Mouse (Mus musculus) heart, postnatal 36 days (tissue): ENCODE data around the gene Rmi2. TPM values are rescaled to one million over a fixed set of nuclear protein-coding genes. Genes with fewer than 3 reads are reported as not detected.
"Not testable (repeated sequence)": the region's sequence is repeated elsewhere in the genome, so short reads cannot be mapped to it uniquely, and the experiment has no call there.

Experiments
- DNase-seq, 2 experiments: peaks; one replicate each; pipeline ENCODE4 v3.0.0; 2021 to 2022
- intact Hi-C: fragments of 180-260 bp; cut with DNase I; formaldehyde crosslinking; loops from one replicate; pipeline ENCODE4 v1.15.1; 2025
- total RNA-seq, 2 experiments: library from RNA; stranded (reverse); gene quantifications; 2 replicates each; pipeline ENCODE4 v1.2.3; 2021

Gene Rmi2
- total RNA-seq, 2 experiments from 2014 or later: 0.41 to 0.61 TPM

DNA sequence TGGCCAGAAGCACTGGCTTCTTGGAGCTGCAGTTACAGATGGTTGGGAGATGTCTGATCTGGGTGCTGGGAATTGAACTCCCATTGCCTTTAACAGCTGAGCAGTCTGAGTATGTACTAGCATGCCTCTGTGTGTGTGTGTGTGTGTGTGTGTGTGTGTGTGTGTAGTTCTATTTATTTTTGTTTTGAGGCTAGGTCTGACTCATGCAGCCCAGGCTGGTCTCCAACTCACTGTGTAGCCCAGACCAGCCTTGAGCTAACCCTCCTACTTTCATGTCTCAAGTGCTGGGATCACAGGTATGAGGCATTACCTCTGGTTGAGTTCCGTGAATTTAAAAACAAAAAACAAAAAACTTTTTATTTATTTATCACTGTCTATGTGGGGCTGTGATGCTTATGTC is 10.3 kb upstream of the Rmi2 start:
- intact Hi-C loops: no loop called here
- no peak for DNase-seq

DNA sequence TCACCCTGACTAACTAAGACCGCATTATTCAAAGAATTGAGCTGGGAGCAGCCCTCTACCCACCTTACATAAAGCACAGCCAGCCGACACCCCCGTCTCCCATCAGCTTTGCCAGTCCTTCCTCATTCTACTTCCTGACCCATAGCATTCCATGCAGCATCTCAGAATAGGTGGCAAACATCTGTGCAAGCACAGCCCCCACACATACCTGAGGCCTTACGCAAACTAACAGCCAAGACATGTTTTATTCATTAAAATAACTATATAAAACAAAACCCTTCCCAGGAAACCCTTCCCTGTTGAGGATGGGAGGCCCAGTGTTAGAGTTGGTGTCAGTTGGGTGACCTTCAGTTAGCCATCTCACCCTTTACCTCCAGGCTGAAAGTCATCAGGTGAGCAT is 9.0 kb upstream of the Rmi2 start:
- no peak for DNase-seq
- intact Hi-C loops: no loop called here

DNA sequence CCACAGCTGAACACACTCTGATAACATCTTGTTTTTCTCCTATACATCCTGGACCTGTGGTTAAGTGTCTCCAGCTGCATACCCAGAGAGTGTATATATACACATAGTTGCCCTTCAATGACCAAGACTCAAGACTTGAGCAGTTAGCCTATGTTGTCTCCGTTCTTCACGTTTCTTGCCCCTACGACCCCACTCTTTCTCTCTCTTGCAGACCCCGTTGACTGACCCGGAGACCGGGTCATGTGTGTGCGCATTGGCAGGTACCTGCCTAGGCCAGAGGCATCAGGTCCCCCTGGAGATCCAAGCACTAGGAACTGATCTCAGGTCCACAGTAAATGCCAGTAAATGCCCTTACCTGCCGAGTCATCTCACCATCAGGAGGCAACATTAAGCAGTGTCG is 7.6 kb upstream of the Rmi2 start:
- intact Hi-C loops: no loop called here
- DNase-seq: no peak

DNA sequence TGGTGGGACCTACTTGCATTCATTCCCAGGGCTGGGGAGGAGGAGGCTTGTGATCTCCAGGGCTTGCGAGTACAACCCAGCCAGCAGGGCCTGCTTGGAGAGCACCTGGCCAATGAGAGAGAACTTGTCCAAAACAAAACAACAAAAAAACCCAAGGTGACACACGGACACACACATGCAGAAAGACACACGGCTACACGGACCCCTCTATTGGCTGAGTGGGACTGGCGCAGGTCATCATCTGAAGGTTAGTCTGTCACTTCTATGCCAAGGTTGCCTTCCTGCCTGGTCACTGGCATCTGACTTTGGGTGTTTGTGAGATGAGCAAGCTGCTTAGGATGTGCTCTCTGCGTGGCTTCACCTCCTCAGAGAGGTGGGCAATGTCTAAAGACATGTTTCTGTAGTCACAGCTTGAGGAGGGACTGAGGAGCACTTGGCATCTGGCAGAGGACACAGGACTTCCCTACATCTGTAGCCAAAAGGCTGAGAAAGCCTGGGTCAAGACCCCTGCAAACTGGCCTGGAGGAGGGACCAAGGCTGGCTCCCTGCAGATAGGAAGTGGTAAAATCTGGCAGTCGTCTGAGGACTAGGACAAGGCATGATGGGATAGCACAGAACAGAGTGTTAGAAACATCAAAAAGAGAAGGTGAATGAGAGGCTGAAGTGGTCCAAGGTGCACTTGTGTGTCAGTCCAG is 6.9 kb upstream of the Rmi2 start:
- no peak for DNase-seq
- intact Hi-C loops: no loop called here

DNA sequence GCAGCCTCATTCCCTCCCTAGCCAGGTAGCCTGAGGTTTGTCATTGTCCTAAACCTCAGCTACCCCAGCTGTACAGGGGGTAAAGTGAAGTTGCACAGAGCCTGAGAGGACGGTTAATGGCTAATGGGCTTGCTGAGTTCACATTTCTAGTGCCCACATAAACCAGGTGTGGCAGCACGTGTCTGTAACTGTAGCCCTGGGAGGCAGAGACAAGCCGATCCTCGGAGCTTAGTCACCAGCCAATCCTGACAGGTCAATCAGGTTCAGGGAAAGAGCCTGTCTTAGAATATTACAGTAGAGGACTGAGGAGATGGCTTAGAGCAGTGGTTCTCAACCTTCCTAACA is 6.4 kb upstream of the Rmi2 start:
- intact Hi-C loops: no loop called here
- DNase-seq: no peak

DNA sequence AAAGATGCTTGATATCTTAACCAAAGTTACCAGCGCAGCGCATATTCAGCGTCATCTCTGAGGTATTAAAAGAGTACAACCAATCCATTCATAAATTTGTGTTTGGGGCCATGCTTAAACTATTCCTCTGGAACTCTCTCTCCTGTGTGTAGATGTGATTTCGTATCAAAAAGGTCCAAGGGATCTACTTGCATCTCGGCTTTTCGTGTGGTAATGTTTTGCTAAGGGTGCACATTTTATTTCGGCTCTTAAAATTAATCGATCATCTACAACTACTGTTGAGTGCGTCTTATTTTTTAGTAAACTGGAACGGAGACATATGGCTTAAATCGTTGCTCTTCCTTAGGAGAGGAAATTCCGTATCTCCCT is 333 bp upstream of the Rmi2 start:
- DNase-seq: no peak
- intact Hi-C loops: no loop called here

DNA sequence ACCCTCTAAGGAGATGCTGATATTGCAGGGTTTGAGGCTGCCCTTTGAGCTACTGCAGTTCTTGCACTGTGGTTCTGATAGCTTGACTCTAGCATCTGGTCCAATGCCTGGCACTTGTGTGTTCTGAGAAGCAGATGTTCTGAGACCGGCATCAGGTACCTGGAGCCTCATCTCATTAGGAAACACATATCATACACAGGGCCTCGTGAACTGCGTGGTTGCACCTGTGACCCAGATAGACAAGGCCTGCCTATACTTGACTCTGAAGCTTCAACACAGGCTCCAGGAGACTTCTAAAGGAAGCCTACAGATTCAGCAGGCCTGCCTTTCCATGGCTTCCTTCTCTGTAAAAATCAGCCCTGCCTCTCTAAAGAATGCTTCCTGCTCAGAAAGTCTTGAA is 1.5 kb downstream of the Rmi2 start:
- intact Hi-C loops: no loop called here
- no peak for DNase-seq

DNA sequence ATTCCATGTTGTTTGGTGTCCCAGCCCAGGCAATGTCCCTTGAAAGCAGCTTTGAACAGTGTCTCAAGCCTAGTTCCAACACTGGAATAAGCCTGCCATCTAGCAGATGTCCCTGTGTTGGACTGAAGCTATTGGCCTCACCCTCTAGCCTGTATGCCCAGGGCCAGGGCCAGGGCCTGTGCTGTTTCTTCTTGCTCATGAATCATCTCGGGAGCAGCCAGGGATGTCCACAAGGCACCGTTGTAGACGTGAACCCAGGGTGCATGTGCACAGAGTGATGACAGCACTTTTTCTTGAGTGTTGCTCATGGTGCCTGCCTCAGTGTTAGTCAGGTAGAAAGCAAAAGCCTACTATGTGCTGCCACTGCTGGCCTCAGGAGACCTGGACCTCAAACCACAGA is 2.4 kb downstream of the Rmi2 start:
- intact Hi-C loops: no loop called here

DNA sequence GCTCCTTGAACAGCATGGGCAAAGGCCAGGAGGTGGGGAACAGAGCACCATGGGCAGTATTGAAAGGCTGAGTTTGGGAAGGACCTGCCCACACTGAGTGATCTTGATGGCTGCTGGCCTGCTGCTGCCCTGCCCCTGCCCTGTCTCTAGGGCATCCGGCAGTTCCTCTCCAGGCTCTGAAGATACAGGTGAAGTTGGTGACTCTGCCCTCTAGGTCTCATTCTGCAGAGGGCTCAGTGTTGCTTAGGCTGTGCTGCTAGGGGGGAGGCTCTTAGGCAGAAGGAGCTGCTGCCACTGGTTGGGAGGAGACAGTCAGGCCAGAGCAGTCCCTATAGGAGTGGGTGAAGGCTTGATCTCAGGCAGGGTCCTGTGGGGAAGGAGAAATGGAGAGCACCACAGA is 3.0 kb downstream of the Rmi2 start:
- intact Hi-C loops: no loop called here
- DNase-seq: no peak

More for the DNA sequence above, 2.4 kb downstream of the Rmi2 start:
- DNase-seq: no peak

DNA sequence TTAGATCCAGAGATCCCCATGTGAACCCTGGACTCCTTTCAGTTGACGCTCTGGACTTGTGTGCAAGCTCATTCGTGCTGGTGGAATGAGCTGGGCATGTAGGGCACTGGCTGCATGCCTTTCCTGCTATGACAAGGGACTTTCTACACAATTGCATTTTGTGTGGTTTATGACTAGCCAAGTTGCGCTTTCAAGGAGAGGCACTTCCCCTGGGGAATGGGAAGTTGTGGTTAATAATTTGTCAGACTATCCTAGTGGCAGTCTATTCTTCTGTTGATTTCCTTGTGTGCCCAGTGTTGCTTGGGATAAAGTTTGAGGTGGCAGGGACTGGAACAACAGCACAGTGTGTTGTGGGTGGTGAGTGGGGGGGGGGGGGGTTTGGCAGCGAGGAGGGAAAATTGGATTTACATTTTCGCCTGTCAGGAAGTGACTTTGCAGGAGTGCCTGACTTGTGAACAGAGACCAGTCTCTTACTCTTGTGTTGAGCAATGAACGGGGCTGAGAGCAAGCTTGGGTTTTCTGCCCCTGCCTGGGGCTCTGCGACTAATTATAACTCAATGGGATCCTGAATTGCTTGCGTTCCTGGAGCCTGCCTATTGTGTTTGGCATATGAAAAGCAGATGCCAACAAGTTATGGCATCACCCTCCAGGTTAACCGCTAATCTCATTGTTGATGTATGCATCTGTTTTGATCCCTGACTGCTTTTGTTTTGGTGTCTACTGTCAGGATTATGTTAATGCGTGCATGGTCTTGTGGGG is 3.8 kb downstream of the Rmi2 start:
- no peak for DNase-seq
- intact Hi-C loops: no loop called here

DNA sequence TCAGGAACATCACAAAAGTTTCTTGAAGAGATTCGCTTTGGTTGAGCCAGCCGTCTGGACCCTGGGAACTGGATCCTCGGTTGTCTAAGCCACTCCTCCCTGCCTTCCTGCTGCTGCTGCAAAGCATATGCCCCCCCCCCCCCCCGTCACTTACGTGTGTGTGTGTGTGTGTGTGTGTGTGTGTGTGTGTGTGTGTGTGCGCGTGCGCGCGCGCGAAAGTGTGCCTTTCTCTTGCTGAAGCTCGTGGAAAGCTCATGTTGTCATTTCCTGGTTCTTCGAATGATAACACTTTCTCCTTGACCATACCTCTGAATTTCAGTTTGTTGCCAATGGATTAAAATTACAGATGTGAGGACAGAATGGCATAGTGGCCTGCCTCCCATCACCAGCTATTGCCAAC is 5.2 kb downstream of the Rmi2 start:
- intact Hi-C loops: no loop called here
- no peak for DNase-seq

DNA sequence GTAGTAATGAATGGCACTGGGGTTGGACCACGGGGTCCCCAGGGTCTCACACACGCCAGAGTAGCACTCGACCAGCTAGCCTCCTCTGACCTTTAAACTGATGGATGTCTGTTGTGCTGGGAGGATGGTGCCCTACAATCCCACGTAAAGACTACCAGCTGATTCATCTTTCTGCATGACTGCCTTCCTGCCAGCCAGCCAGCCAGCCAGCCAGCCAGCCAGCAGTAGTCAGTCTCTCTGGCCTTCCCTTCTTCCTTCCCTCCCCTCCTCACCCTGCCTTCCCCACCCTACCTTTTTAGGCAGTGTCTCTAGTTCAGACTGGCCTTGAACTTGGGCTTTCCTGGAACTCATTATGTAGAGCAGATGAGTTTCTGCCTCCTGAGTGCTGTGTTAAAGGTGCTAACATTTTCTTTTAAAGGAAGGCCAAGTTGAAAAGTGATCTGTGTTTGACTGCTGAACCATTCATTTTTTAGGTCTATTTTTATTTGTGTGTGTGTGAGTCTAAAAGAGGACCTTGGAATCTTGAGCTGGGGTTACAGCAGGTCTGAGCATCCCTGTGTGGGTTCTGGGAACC is 7.5 kb downstream of the Rmi2 start:
- no peak for DNase-seq
- intact Hi-C loops: no loop called here

DNA sequence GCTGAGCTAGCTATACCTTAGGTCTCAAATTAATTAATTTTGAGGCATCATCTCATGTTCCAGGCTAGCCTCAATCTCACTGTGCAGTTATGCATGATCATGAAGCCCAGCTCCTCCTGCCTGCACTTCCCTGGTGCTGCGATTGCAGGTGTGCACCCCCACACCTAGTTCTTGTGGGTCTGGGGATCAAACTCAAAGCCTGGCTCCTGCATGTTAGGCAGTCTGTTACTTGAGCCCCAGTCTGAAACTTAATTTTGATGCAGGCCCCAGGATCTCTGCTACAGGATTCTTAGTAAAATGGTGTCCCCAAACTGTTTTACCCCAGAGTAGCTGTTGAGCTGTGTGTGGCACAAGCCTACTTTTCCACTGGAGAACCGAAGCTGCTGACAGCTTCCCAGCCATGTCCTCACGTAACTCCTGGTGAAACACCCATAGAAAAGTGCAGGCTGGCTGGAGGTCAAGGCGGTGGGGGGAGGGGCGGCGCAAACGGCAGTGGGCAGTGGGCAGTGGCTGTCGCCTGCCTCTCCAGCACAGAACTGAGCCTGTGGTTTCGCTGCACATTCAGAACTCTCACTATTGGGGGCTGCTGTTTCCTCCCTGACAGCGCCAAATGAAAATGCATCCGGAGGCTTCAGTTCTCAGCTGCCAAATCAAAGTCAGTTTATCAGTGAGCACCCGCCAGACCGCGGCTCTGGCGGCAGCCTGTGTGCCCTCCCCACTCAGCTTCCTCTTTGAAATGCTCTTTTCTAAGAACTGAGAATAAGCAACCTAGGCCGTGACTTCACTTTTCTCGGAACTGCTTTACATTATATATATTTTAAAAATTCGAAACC is 8.8 kb downstream of the Rmi2 start:
- peak; percentile 41 to 49 for DNase-seq

DNA sequence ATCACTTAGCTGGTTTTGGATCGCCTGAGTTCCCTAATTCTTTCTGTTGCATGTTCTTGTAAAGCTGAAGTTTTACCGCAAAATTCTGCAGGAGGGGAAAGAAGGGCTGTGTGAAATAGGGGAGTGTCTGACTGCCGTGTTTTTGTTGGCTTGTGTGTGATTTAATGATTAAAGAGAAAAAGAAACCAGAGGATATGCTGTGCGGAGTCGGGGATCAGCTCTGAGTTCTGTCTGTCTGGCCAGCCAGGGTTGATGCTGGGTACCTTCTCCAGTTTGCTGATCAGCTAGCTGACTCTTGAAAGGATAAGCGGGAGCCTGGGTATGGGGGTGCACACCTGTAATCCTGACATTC is 9.4 kb downstream of the Rmi2 start:
- intact Hi-C loops: no loop called here
- no peak for DNase-seq

More for the DNA sequence above, 8.8 kb downstream of the Rmi2 start:
- intact Hi-C loops: no loop called here

DNA sequence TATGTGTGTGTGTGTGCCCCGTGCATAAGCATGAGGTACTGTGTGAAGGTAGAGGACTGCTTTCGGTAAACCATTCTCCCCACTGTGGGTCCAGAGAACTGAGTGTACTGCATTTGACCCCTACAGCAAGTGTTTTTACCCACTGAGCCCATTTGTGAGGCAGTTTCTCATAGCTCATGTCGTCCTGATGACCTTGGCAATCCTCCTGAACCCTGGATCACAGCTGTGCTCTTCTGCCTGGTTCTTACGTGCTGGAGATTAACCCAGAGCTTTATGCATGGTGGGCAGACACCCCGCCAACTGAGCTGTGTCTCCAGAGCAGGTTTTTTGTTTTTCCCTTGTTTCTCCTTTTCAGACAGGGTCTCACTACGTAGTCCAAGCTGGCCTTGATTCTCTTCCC is 11.1 kb downstream of the Rmi2 start:
- intact Hi-C loops: loop anchor here (1.0 to 2.0 kb wide), 2 partner anchors 61 to 206 kb away; partner anchors contain the start of gene Socs1
- DNase-seq: no peak

DNA sequence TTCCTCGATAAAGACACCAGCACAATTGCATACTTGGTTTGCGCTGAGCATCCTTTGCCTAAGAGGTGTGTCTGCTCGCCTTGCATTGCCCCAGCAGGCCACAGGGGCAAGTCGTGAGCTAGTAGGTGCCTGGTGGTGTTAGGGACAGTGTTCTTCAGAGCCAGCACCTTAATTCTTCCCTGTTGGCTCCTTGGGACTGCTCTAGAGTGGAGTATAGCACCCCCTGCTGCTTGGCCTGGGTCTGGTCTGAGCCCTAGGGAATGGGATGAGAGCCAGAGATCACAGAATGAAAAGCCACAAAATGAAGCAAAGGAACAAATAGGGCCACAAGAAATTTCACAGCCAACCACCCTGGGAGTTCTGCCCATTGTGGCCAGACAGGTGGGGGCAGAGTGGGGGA is 11.6 kb downstream of the Rmi2 start:
- intact Hi-C loops: loop anchor here (1.0 to 2.0 kb wide), 2 partner anchors 62 to 206 kb away; partner anchors contain the start of gene Socs1
- DNase-seq: peak; percentile 63 to 76

DNA sequence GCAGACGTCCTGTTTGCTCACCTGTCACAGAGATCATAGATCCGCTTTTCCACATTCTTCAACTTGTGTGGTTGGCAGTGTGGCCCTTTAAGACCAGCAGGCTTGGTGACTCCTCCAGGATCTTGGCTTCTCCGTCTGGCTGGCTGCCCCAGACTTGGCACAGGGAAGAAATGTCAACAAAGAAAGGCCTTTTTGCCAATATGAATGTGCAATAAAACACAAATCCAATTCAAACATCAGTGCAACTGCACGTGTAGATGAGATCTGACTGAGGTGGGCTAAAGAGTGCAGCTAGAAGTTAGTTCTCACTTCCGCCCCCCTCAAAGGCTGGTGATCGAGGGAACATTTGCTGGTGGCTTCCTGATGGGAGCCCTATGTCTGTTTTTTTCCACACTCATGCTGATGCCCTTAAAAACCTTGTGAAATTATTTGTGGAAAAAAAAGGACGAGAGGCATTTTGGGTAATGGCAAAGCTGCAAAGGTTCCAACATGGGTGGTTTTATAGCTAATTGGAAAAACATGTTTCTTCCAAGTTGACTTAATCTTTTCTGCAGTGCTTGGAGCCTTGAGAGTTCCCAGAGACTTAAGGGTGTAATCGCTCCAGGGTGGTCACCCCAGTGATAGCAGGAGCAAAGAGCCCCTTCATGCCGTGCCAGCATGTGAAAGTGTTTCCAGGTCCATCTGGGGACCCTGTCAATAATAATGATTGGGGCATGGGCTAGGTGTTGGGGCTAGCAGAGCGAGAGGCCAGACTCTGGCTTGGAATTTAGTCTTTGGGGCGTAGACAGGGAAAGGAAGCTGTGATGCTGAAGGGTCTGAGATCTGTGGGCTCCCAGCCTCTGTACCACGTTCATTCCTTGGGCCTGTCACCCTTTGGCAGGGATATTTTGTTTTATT is 15.4 kb downstream of the Rmi2 start:
- peak; percentile 67 to 77 for DNase-seq
- intact Hi-C loops: no loop called here

DNA sequence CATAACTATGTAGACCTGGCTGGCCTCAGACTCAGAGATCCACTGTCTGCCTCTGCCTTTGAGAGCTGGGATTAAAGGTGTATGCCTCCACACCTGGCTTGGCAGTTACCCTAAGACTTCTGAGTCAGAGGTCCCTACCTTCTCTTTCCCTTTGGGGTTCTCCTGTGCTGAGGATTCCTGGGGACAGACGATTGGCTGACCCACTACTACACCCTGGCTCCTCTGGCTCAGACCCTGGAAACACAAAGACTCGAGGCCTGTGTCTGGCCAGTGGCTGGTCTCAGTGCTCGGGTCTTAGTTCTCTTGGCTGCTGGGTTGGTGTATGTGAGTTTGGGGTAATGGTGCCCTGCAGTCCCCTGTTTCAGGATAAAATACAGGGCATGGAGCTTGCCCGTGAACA is 16.0 kb downstream of the Rmi2 start:
- intact Hi-C loops: no loop called here
- DNase-seq: no peak

DNA sequence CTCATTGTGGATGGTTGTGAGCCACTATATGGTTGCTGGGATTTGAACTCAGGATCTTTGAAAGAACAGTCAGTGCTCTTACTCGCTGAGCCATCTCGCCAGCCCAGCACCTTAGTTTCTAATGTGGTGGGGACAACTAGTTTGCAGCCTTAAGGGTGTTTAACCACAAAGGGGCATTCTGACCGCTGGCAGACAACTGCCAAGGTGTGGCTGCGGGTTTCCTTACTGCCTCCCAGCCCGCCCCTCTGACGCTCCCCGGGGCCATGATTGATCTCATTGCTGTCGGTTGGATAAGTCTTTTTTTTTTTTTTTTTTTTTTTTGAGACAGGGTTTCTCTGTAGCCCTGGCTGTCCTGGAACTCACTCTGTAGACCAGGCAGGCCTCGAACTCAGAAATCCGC is 17.4 kb downstream of the Rmi2 start:
- intact Hi-C loops, DNase-seq: not testable (repeated sequence)

DNA sequence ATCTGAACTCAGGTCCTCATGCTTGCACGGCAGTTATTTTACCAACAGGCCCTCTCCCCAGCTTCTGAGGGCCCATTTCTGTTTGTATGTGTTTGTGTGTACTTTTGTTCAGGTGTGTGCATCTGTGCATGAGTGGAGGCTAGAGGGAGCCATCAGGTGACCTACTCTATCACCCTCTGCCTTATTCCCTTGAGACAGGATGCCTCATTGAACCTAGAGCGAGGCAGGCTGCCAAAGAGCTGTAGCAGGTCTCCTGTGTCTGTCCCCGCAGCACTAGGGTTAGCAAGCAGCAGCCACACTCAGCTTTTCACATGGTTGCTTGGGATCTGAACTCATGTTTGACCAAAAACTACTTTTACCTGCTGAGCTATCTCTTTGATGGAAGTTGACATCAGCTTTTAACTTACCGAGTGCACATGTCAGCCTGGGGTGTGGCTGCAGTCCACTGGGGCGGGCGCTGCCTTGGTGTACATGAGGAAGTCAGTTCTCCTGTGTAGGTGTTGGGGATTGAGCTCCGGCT is 24.9 kb downstream of the Rmi2 start:
- no peak for DNase-seq
- intact Hi-C loops: no loop called here
